Mouse (Mus musculus): Measurements from ENCODE around the gene Iqcn. TPM values are rescaled to one million over a fixed set of nuclear protein-coding genes. Genes with fewer than 3 reads are reported as not detected.

Iqcn gene
- total RNA-seq, 2 experiments from 2014 or later = not detected

GRCm38 (mm10) chr8:70699116-70699833 is 4.0 kb upstream of the Iqcn start:
- ATAC-seq (replicated peaks; ENCODE audit: poor library complexity, severe bottlenecking) = no peak; the same call in 1 of the 2 replicates

GRCm38 (mm10) chr8:70699834-70700554 is 3.3 kb upstream of the Iqcn start:
- no peak for ATAC-seq (replicated peaks; ENCODE audit: poor library complexity, severe bottlenecking)

- ATAC-seq (replicated peaks; ENCODE audit: poor library complexity, severe bottlenecking) = peak; percentile 9
These were observed 2.7 kb upstream of the Iqcn start for GRCm38 (mm10) chr8:70700555-70700922.

- no peak for ATAC-seq (replicated peaks; ENCODE audit: poor library complexity, severe bottlenecking)
These were observed 1.9 kb upstream of the Iqcn start for GRCm38 (mm10) chr8:70701048-70701981.

GRCm38 (mm10) chr8:70701982-70702841 is 1.0 kb upstream of the Iqcn start:
- no peak for ATAC-seq (replicated peaks; ENCODE audit: poor library complexity, severe bottlenecking)

- ATAC-seq (replicated peaks; ENCODE audit: poor library complexity, severe bottlenecking) = no peak
These were observed 445 bp upstream of the Iqcn start for GRCm38 (mm10) chr8:70702842-70703182.

GRCm38 (mm10) chr8:70708281-70708680 is 5.0 kb downstream of the Iqcn start:
- no peak for ATAC-seq (replicated peaks; ENCODE audit: poor library complexity, severe bottlenecking)

GRCm38 (mm10) chr8:70709794-70710193 is 6.5 kb downstream of the Iqcn start:
- no peak for ATAC-seq (replicated peaks; ENCODE audit: poor library complexity, severe bottlenecking)

- ATAC-seq (replicated peaks; ENCODE audit: poor library complexity, severe bottlenecking) = no peak
These were observed 7.0 kb downstream of the Iqcn start for GRCm38 (mm10) chr8:70710296-70710695.

- no peak for ATAC-seq (replicated peaks; ENCODE audit: poor library complexity, severe bottlenecking)
These were observed 7.8 kb downstream of the Iqcn start for GRCm38 (mm10) chr8:70711041-70711440.

- ATAC-seq (replicated peaks; ENCODE audit: poor library complexity, severe bottlenecking) = no peak
These were observed 10.7 kb downstream of the Iqcn start for GRCm38 (mm10) chr8:70713991-70714390.

- no peak for ATAC-seq (replicated peaks; ENCODE audit: poor library complexity, severe bottlenecking)
These were observed 11.8 kb downstream of the Iqcn start for GRCm38 (mm10) chr8:70715086-70715485.

- ATAC-seq (replicated peaks; ENCODE audit: poor library complexity, severe bottlenecking) = no peak
These were observed 13.5 kb downstream of the Iqcn start for GRCm38 (mm10) chr8:70716521-70717400.

GRCm38 (mm10) chr8:70718297-70718696 is 15.0 kb downstream of the Iqcn start, which contains the start of gene Gm3336:
Gm3336 (plus strand) TSS chr8:70718543.
- ATAC-seq (replicated peaks; ENCODE audit: poor library complexity, severe bottlenecking) = peak; percentile 75

GRCm38 (mm10) chr8:70719796-70720270 is 16.6 kb downstream of the Iqcn start:
- ATAC-seq (replicated peaks; ENCODE audit: poor library complexity, severe bottlenecking) = peak; percentile 42

GRCm38 (mm10) chr8:70720739-70721138 is 17.5 kb downstream of the Iqcn start:
- peak; percentile 52 for ATAC-seq (replicated peaks; ENCODE audit: poor library complexity, severe bottlenecking)

- ATAC-seq (replicated peaks; ENCODE audit: poor library complexity, severe bottlenecking) = no peak
These were observed 18.3 kb downstream of the Iqcn start for GRCm38 (mm10) chr8:70721601-70722000.

- no peak for ATAC-seq (replicated peaks; ENCODE audit: poor library complexity, severe bottlenecking)
These were observed 20.4 kb downstream of the Iqcn start, which contains the start of gene Pde4c for GRCm38 (mm10) chr8:70723486-70724210. Pde4c (plus strand) TSS chr8:70723720.

All from granulocyte monocyte progenitor cell, adult 5-6 weeks (primary cell).